Mouse (Mus musculus) embryo, embryonic 10.5 days (tissue): ENCODE results near the gene Clybl.
A peak's percentile ranks its signal among the peaks of the same experiment; 100 is the strongest.

Source experiments
- DNase-seq: peaks from one replicate; pipeline ENCODE4 v3.0.0-alpha.2; 2015; ENCODE audit warnings: low spot score

The Clybl gene

DNA sequence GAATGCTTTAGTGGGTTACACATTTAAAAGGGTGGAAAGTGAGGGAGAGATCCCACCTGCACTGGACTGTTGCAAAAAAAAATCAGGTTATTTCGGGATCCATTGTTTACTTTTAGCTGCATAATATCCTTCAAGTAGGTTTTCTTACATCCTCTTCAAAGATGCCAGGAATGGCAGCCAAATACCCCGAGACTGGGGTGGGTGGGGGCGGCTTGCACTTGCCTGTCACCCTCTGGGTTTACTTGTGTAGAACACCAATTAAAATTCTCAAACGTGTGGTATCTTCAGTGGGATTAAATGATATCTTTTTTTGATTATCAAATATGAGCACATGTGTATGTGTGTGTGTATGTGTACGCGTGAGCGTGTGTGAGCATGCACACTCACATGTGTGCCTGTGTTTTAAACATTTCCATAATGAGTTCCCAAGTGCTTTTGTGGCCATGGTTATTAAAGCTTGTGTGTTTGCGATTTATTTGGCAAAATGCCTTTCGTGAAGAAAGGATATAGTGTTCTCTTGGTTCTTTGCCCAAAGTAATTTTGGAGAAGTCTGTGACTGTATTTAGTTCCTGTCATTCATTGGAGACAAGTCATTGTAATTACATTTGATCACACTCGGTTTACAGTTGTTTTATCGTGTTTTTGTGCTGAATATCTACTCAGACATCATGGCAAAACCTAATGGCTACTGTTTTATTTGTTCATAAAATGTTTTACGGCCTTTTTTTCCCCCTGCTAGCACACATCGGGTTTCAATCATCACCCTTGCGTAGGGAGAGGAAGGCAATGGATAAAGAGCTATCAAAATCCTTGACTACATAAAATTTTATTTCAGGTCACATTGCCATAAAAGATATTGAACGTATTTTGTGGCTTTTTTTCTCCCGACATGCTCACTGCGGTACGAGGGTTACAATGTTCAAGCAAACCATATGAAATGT lies 65.7 kb downstream of the Clybl start:
- DNase-seq, result no peak

DNA sequence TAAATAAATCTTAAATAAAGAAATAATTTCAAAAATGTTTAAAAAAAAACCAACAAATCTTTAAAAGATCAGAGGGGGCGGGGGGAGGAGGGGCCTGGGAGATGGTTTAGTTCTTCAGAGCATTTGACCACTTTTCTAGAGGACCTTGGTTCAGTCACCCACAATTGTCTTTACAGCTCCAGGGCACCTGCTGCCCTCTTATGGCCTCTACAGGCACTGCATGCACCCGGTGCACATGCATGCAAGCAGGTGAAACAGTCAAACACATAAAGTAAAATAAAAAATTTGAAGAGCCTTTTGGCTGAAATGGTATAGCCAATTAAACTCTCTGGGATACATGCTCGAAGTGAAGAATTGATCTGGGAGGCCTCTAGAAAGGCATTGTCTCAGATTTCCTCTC lies 67.6 kb downstream of the Clybl start:
- peak; percentile 18 for DNase-seq

DNA sequence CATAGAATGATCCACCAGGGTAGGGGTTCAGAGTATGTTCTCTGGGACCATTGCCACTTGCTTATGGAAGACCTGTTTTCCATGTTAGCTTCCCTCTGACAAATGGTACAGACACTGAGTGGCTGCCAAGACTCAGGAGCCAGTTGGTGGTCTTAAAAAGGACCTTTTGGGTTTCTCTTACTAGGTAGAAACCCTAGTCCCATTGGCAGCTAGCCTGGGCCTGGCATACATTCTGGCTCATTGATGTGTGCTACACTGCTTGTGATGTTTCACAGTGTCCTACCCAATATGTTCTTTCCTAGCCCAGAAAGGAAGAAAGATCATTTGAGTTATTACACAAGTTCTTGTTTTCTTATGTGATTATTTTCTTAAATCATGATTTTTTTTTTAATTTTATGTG lies 69.8 kb downstream of the Clybl start:
- DNase-seq, result no peak

DNA sequence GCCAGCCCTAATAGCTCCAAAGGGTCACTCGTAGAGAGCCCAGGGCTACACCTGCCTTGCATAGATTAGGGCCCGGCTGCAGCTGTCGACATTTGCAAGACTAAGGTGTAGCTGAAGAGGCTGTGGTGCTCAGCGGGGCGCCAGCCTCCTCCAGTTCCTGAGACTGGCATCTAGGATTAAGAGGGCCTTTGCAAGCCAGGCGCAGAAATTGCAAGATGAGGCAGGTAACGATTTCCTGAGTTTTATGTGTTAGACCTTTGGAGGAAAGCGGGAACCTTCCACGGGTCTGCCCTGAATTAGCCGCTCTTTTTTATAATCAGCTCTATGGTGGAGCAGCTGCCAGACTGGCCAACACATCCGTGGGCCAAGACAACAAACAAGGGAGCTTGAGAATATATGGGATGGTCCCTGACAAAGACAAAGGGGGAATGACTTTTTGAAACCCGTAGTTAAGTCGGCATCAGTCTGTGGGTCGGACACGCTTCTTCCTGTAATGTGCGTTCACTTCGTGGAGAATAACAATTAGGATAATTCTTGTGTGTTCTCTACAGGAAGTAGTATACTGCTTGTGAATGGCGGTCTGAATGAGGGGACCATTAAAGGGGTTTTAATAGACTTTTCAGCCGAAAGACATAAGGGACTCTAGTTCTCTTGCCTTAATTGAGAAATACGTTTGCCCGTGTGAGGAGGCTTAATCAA lies 74.2 kb downstream of the Clybl start:
- peak; percentile 56 for DNase-seq

DNA sequence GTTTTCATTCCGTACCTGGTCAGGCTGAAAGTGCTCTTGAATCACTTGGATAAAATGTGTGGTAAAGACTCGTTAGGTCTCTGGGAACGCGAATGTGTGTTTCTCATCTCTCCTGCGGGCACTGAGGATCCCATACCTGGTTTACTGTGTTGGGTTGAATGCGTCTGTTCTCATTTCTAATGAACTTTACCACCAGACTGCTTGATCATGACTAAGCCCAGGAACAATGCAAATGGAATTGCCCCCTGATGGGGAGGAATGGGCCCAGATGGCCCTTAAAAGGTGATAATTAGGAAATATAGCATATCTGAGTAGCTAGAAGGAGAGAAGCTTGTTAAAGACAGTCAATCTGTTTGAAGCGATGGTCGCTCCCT lies 74.7 kb downstream of the Clybl start:
- no peak for DNase-seq

DNA sequence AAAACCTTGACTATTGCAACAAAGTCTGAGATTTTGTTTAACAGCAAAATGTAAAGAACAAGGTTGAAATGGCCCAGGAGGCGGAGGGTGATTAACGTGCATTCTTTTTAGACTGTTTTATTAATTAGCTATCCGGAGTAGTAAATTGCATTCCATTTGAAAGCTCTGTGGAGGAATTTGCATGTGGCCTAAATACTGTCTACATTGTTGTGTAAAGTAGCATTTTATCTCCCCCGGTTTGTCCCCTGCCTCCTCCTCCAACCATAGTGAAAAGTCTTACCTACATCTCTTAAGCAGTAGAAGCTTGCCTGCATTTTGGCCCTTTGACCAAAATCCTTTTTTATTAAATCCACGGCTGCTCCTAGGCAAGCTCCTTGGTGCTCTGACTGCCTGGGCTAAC lies 76.8 kb downstream of the Clybl start:
- no peak for DNase-seq

DNA sequence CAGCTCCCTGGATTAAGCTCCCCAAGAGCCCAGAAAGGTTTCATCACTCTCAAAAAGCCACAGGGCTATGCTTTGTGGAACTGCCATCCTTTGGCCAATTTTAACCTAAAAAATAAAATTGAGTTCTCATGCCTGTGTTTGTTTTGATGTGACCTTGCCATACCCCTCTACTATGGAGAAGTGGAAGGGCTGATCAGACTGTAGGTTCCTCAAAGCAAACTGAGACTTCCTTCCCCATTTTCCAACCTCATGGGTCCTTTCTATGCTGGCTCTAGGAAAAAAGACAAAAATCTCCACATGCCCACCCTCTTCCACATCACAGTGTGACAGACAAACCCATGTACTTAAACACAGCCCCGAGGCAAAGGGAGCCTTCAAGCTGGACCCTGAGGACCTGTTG lies 79.7 kb downstream of the Clybl start:
- DNase-seq, result no peak

DNA sequence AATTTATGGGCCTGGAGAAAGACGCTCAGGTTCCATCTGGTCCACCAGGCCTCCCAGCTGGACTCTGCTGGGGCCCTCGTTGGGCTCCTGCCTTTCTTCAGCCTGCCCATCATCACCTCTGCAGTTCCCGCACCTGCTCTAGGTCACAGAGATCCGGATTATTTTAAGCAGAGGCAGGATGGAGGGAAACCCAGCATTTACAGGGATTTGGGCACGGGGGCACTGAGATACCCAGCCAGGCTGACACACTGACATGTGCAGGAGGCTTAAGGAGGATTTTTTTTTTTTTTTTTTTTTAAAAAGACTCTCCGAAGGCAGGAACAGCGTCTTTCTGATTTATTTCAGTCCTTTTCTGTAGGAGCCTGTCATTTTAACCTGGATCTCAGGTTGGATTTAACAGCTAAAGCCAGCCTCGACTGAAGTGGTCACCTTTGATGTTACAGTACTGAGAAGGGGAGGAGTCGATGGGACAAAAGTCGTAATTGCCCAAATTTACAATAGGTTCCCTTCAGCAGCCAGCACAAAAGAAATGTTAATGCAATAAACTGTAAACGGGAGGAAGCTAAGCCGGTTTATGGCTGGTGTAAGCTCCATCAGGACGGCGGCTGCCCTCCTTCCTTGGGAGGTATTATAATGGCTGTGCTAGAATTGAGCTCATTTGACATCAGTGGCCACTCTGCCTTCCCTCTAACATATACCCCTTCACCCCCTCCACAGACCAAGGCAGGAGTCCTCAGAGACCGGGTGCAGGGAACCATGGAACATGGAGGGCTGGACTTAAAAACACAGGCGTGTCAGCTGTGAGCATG lies 81.6 kb downstream of the Clybl start:
- DNase-seq, result no peak

DNA sequence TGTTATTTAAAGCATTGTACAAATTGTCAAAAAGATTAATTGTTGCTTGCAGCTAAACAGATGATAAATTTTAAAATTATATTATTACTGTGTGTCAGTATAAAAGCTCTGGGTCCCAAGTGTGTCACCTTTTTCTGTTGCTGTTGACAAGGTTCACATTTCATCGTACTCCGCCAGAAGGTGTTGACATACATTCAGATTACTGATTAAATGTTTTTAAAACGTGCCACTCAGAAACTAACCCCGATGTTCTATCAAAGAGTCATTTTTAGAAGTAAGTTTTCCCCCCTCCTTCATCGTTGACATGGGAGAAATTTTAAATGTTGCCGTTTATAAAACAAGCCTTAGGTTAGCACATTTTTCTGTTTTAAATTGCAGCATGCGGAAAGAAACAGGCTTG lies 83.7 kb downstream of the Clybl start:
- DNase-seq, result no peak

DNA sequence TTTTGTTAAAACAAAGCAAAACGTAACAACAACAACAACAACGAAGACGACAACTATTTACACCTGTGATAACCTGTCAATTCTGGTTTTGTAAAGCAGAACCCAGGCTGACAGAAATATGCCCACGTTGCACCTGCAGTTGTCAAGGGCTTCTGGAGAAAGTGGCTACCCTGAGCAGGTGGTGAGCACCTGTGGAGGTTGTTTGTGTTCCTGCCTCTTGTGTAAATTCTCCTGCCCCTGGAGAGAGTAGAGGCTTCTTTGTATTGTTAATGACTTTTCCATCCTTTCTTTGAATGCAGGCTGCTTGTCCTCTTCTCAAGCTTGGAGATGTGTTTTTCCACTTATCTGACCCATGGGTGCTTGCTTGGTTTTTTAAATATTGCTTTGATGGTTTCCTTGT lies 86.1 kb downstream of the Clybl start:
- no peak for DNase-seq

DNA sequence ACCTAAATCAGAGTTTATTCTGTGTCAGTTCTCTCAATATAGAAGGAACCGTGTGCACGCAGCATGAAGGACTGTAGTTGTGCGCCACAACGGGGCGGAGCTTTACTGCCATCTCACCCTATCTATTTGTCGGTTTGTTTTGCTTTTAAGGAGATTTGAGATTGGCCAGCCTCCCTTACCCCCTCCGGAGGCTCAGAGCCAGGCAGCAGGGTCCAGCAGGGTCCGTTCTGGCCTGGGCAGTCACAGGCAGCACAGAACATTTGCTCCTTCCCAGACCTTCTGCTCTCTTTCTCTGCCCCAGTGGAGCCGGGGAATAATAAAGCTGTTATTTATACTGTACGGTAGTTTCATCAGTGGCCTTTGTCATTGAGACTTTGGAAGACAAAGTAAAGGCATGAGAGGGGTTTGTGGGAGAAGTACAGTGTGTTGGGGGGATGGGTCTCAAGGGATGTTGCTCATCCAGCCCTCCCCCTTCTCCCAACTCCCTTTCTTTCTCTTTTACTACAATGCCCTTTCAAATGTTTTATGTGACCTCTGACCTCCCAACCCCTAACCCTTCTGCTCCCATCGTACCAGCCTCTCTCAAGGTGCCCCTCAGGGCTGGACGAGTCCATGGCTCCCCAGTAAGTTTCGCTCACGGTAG lies 89.7 kb downstream of the Clybl start:
- no peak for DNase-seq

DNA sequence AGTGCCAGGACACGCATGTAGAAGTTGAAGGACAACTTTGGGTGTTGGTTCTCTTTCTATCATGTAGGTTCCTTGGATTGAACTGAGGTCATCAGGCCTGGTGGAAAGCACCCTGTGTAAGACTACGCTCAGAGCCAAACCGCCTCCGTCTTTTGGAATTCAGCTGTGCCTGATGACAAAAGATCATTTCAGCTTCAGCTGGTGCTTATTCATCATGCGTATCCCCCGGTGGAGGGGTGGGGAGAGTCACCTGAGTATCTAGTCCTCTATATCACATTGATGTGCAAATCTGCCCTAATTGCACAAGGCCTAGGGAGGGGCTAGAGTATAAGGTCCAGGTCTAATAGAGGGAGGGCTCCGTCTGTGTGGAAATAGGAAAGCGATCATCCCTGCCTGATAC lies 95.6 kb downstream of the Clybl start:
- DNase-seq, result no peak

DNA sequence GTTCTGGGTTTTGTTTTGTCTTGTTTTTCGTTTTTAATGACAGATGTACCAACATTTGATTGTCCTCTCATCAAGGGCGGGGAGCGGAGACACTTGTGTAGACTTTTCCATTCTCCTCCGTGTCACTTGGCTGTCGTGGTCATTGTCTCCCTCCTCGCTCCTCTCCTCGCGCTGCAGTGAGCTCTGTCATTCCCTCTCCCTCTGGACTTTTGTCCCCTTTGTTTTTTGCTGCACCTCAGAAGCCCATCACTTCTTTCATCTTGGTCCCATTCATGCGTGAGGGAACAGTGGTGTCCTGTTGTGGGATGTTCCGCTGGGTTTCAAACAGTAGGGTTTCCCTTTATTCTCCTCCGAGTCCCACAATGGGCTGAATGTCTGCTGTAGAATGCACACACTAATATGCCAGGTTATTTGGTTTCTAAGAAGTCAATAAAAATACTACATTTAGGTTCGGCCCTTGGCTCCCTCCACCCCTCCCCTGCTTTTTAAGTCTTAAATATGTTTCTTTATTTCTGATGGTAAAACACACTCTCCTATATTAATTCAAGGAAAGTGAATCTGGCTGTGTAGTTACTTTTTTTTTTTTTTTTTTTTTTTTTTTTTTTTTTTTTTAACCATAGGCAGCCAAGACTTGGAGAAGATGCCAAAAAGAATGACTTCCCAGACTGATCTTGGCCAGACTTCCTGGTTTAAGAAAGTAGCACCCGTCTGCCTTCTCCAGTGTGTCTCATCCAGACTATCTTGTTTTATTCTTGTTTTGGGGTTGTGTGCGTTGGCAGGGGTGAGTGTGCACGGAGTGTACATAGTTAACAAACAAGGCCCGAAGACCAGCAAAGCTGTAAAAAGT lies 98.2 kb downstream of the Clybl start:
- DNase-seq, result peak; percentile 64

DNA sequence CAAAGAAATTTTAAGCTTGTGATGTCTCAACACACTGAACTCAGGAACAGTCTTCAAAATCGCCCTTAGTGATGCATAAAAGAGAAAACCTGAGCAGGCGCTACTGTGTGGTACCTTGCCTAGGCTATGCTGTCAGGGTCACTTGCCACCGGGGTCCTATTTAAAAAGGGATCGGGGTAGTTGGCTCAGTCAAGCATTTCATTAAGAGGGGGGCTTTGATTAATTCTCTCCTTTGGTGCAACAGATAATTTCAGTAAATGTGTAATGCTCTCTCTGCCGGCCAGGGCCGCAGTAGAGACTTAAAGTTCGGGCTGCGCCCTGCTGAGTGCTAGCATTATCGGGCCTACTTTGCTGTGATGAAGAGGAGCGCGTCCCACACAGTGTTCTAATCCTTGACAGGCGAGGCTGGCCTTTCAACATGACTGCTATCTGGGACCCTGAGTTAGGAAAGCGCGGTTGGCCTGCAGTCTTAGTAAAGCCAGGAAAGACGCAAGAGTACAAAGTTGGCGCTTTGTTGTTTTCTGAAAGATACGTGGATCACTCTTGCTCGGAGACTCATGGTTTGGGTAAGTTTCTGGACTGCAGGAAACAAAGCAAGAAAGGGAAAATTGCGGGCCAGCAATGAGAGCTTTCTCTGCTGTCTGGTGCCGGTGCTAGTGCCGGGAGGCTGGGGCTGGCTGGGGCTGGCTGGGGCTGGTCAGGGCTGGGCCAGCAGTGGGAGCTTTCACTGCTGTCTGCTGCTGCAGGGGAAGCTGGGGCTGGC lies 99.0 kb downstream of the Clybl start:
- DNase-seq, result peak; percentile 69

DNA sequence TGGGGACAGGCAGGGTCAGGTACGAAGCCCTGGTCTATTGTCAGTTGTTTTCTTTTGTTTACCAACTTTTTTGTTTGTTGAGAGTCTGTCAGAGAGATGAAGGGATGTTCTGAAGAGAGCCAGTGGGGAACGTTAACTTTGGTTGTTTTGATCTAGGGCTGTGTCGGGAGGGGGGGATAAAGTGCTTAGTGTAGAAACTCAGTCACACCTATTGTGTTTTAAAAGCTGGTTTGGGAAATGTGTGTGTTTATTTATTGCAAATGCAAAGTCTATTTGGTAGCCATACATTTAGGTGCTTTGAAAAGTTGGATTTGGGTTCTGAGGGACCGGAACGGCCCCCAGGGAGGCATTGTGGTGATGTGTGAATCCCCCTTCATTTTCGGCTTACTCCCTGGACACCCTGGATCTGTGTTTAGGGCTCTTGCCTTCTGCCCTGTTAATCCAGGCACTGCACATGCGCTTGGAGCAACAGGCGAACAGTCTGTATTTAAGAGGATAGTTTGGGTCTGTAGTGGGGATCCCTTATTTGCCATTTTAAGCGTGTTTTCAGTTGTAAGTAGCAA lies 99.6 kb downstream of the Clybl start:
- DNase-seq, result no peak

DNA sequence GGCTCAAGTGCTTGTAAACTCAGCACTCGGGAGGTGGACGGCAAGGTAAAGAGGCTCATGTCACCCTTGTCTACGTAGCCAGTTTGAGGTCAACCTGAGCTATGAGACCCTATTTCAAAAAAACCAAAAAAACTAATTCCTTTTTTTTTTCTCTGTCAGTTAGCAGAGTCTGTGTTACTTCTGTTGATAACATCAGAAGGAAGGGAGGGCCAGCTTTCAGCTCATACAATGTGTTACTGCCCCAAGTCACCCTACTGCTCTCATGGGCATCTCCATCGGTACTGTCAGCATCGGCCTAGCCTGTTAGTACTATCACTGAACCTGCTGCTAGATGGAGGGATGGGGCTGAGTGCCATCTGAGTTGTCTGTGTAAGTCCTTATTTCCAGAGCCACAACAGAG lies 102.5 kb downstream of the Clybl start:
- DNase-seq, result no peak

DNA sequence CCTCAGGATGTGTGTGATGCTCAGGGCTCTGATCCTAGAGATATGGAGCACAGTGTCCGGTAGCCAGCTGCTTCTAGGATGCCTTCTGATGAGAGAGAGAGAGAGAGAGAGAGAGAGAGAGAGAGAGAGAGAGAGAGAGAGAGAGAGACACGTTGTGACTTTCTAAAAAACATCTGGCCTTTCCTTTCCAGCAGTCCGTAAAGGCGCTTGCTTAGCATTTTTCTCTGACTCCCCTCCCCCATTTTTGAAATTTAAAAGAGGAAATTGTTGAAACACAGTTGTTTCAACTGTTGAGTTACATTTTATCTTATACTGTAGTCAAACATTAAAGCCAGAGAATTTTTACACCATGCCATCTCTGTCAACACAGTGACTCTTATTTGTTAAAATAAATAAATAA lies 114.9 kb downstream of the Clybl start:
- no peak for DNase-seq

DNA sequence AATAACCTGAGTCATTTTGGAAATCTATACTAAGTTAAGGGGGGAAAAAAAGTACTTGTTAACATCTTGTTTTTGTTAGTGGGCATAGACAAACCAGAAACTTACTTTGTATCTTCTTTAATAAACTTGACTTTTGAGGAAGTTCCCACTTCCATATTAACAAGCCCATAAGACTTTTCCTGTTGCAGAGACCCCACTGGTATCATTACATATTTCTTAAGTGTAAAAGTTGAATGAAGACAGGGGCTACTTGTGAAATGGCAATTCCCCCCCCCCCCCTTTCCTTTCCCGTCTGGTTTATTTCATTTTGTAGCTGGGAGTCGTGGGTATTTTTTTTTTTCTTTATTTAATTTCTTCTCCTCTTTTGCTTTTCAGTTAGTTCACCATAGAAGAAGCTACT lies 115.4 kb downstream of the Clybl start:
- no peak for DNase-seq

DNA sequence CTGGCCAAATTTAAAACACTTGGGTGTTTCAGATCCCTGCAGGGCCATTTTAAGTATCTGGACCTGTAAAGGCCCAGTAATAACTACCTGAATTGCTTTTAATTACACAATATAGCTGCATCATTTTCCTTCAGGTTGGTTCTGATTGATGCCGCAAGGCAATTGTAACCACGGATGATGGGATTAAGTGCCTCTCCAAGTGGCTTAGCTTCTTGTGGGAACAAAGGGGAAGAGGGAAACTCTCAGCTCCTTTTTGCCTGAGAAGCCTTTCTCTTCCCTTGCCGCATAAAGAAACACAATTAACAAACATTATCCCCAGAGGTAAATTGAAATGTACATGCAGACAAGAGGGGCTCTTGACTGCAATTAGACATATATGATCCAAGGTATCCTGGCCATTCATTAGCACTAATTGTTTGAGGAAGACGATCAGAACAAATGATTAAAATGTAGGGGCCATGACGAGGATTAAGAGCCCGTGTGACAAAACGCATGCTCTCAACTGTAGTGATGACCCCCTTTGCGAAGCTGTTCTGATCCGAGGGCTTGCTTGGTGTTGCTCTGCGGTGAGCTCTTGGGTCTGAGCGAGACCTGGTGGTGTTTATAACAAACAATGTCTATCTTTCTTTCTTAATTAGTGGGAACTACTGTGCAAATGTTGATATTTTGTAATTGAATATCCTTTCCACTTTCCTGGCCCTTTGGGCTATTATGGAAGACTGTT lies 116.0 kb downstream of the Clybl start:
- DNase-seq, result no peak
